Comparison of ENCODE assay signal across 13 mouse cellular contexts in genomic region chr3:141809581-141809980, GRCm38 (mm10).
"Had no signal": no experiment of that assay in that cellular context is flagged by ENCODE, and none has a peak within 500 bp of the region (broad histone marks: within the 10 kb centered on the region; RNA-seq: fewer than 3 reads in every experiment).

No protein-coding gene starts in this region.

- DNase-seq: kidney, postnatal 14 days; lung, embryonic 14.5 days; lung, postnatal 10 days; lung, postnatal 4 days; midbrain, embryonic 14.5 days; thymus, postnatal 14 days had no signal

- H3K36me3 ChIP-seq: limb, embryonic 15.5 days; liver, embryonic 12.5 days; midbrain, embryonic 10.5 days; neural tube, embryonic 15.5 days had no signal

- H3K4me1 ChIP-seq: kidney, embryonic 15.5 days; limb, embryonic 15.5 days; liver, embryonic 12.5 days had no signal

- ATAC-seq: liver, embryonic 12.5 days had no signal

- H3K9ac ChIP-seq: kidney, embryonic 15.5 days; limb, embryonic 15.5 days; liver, embryonic 12.5 days; lung, embryonic 14.5 days; neural tube, embryonic 15.5 days had no signal

- H3K4me2 ChIP-seq: kidney, embryonic 15.5 days; limb, embryonic 15.5 days; liver, embryonic 12.5 days; lung, embryonic 14.5 days; neural tube, embryonic 15.5 days had no signal

- H3K9me3 ChIP-seq: kidney, embryonic 15.5 days; limb, embryonic 15.5 days; liver, embryonic 12.5 days; midbrain, embryonic 10.5 days; neural tube, embryonic 15.5 days had no signal

- H3K27me3 ChIP-seq: kidney, embryonic 15.5 days; limb, embryonic 15.5 days; liver, embryonic 12.5 days; neural tube, embryonic 15.5 days had no signal

- H3K4me3 ChIP-seq: kidney, embryonic 15.5 days; limb, embryonic 15.5 days; liver, embryonic 12.5 days; midbrain, embryonic 10.5 days; myocyte; neural tube, embryonic 15.5 days had no signal

- H3K27ac ChIP-seq: kidney, embryonic 15.5 days; limb, embryonic 15.5 days; liver, embryonic 12.5 days; midbrain, embryonic 10.5 days; neural tube, embryonic 15.5 days; stomach, postnatal 0 days had no signal
